Mouse (Mus musculus): ENCODE data around the gene Bri3.
"Not testable (repeated sequence)": the region's sequence is repeated elsewhere in the genome, so short reads cannot be mapped to it uniquely, and the experiment has no call there.

The Bri3 gene

GRCm38 (mm10) chr5:144308929-144309328 is 64.7 kb downstream of the Bri3 start:
- no peak for DNase-seq

GRCm38 (mm10) chr5:144312183-144312582 is 67.9 kb downstream of the Bri3 start:
- DNase-seq, result no peak

GRCm38 (mm10) chr5:144313335-144313734 is 69.1 kb downstream of the Bri3 start:
- DNase-seq, result no peak

GRCm38 (mm10) chr5:144314731-144315494 is 70.7 kb downstream of the Bri3 start:
- no peak for DNase-seq

GRCm38 (mm10) chr5:144316442-144316841 is 72.2 kb downstream of the Bri3 start:
- DNase-seq, result no peak

- no peak for DNase-seq
Measured at GRCm38 (mm10) chr5:144317426-144317825, 73.2 kb downstream of the Bri3 start.

- DNase-seq, result no peak
Measured at GRCm38 (mm10) chr5:144318286-144318685, 74.0 kb downstream of the Bri3 start.

- DNase-seq, result no peak
Measured at GRCm38 (mm10) chr5:144321681-144322080, 77.4 kb downstream of the Bri3 start.

GRCm38 (mm10) chr5:144322717-144323116 is 78.5 kb downstream of the Bri3 start:
- DNase-seq, result no peak

- DNase-seq, result no peak
Measured at GRCm38 (mm10) chr5:144334010-144334409, 89.8 kb downstream of the Bri3 start.

- DNase-seq, result not testable (repeated sequence)
Measured at GRCm38 (mm10) chr5:144335357-144335756, 91.1 kb downstream of the Bri3 start.

GRCm38 (mm10) chr5:144338787-144339186 is 94.5 kb downstream of the Bri3 start:
- DNase-seq, result no peak

- DNase-seq, result no peak
Measured at GRCm38 (mm10) chr5:144341085-144341484, 96.8 kb downstream of the Bri3 start.

GRCm38 (mm10) chr5:144344592-144344991 is 100.4 kb downstream of the Bri3 start:
- no peak for DNase-seq

GRCm38 (mm10) chr5:144351185-144351584 is 106.9 kb downstream of the Bri3 start:
- DNase-seq, result no peak

GRCm38 (mm10) chr5:144352250-144353047 is 108.2 kb downstream of the Bri3 start:
- no peak for DNase-seq

- DNase-seq, result peak; percentile 23
Measured at GRCm38 (mm10) chr5:144356776-144357455, 112.7 kb downstream of the Bri3 start.

GRCm38 (mm10) chr5:144357551-144357880 is 113.3 kb downstream of the Bri3 start:
- no peak for DNase-seq

GRCm38 (mm10) chr5:144357881-144358591 is 113.8 kb downstream of the Bri3 start, which contains the start of gene Baiap2l1:
Gene Baiap2l1 (minus strand): TSS chr5:144358112.
- DNase-seq, result peak; percentile 93

- DNase-seq, result no peak
Measured at GRCm38 (mm10) chr5:144358592-144358917, 114.3 kb downstream of the Bri3 start.

- no peak for DNase-seq
Measured at GRCm38 (mm10) chr5:144359886-144360285, 115.6 kb downstream of the Bri3 start.

- DNase-seq, result peak; percentile 10
Measured at GRCm38 (mm10) chr5:144360346-144360745, 116.1 kb downstream of the Bri3 start.
